Mouse (Mus musculus) MEL (cell line): ENCODE results near the gene Palm3. TPM values are rescaled to one million over a fixed set of nuclear protein-coding genes. Genes with fewer than 3 reads are reported as not detected.

Experiments used
- DNase-seq: peaks from one replicate; pipeline ENCODE4 v3.0.0; 2011; ENCODE audit warnings: low read depth, low spot score
- H3K27ac ChIP-seq: 2 replicates; pipeline ENCODE4 v1.5.1; 2012; ENCODE audit warnings: low read depth, mild to moderate bottlenecking, control low read depth, low read length, moderate library complexity; ENCODE audit not compliant: control insufficient read depth
- H3K27me3 ChIP-seq, 2 experiments: fragments of 150-350 bp in 1 of 2; sonication (generic) in 1 of 2; 2 replicates each; pipeline ENCODE4 v1.6.1; 2012; ENCODE audit warnings: low read length in 2 of 2, mild to moderate bottlenecking in 2 of 2, improper control_type of control experiment in 1 of 2, moderate library complexity in 1 of 2; ENCODE audit not compliant: insufficient read depth in 2 of 2, control insufficient read depth in 1 of 2
- H3K36me3 ChIP-seq, 2 experiments: 2 replicates each; pipeline ENCODE4 v1.6.1; 2012 to 2014; ENCODE audit warnings: low read length in 2 of 2, improper control_type of control experiment in 1 of 2, inconsistent platforms in 1 of 2, mild to moderate bottlenecking in 1 of 2; ENCODE audit not compliant: insufficient read depth in 2 of 2, control insufficient read depth in 1 of 2
- H3K4me1 ChIP-seq, 2 experiments: fragments of 150-350 bp in 1 of 2; sonication (generic) in 1 of 2; 2 replicates each; pipeline ENCODE4 v1.6.1; 2012; ENCODE audit warnings: low read length in 2 of 2, improper control_type of control experiment in 1 of 2, mild to moderate bottlenecking in 1 of 2; ENCODE audit not compliant: insufficient read depth in 2 of 2, control insufficient read depth in 1 of 2
- H3K4me3 ChIP-seq, 2 experiments: fragments of 150-350 bp in 1 of 2; sonication (generic) in 1 of 2; 2 replicates each; pipeline ENCODE4 v1.5.1; 2012; ENCODE audit warnings: low read depth in 2 of 2, low read length in 2 of 2, mild to moderate bottlenecking in 2 of 2, moderate library complexity in 2 of 2, control low read depth in 1 of 2, improper control_type of control experiment in 1 of 2; ENCODE audit not compliant: control insufficient read depth in 1 of 2, insufficient read depth in 1 of 2
- H3K79me2 ChIP-seq: 2 replicates; pipeline ENCODE4 v1.6.1; 2012; ENCODE audit warnings: mild to moderate bottlenecking, low read length, moderate library complexity; ENCODE audit not compliant: control insufficient read depth, poor library complexity, insufficient read depth
- H3K9ac ChIP-seq: 2 replicates; pipeline ENCODE4 v1.6.1; 2012; ENCODE audit warnings: low read depth, mild to moderate bottlenecking, control low read depth, low read length, moderate library complexity; ENCODE audit not compliant: control insufficient read depth, poor library complexity, severe bottlenecking
- H3K9me3 ChIP-seq: fragments of 150-350 bp; sonication (generic); replicated peaks from 2 replicates; pipeline ENCODE4 v1.6.1; 2012; ENCODE audit warnings: mild to moderate bottlenecking, low read length, improper control_type of control experiment, moderate library complexity; ENCODE audit not compliant: insufficient read depth
- CHD2 ChIP-seq: IDR thresholded peaks from 2 replicates; pipeline ENCODE4 v1.6.1; 2011; ENCODE audit warnings: low read length, improper control_type of control experiment
- E2F4 ChIP-seq: IDR thresholded peaks from 2 replicates; pipeline ENCODE4 v1.6.1; 2011; ENCODE audit warnings: low read depth, low read length, improper control_type of control experiment, borderline replicate concordance
- EP300 ChIP-seq, 2 experiments: IDR thresholded peaks; 2 replicates each; pipeline ENCODE4 v1.6.1; 2011; ENCODE audit warnings: improper control_type of control experiment in 2 of 2, low read length in 2 of 2, low read depth in 1 of 2, mild to moderate bottlenecking in 1 of 2
- ETS1 ChIP-seq: IDR thresholded peaks from 2 replicates; pipeline ENCODE4 v1.6.1; 2012; ENCODE audit warnings: low read depth, mild to moderate bottlenecking, inconsistent platforms, low read length, improper control_type of control experiment, moderate library complexity
- HCFC1 ChIP-seq: IDR thresholded peaks from 2 replicates; pipeline ENCODE4 v1.6.1; 2012; ENCODE audit warnings: low read depth, mild to moderate bottlenecking, inconsistent platforms, low read length, improper control_type of control experiment, moderate library complexity
- JUND ChIP-seq: IDR thresholded peaks from 2 replicates; pipeline ENCODE4 v1.6.1; 2011; ENCODE audit warnings: low read depth, mild to moderate bottlenecking, improper control_type of control experiment, low read length
- KAT2A ChIP-seq: conservative IDR thresholded peaks from 2 replicates; pipeline ENCODE4 v1.6.1; 2012; ENCODE audit warnings: low read depth, low read length, improper control_type of control experiment, inconsistent platforms
- MAFK ChIP-seq: IDR thresholded peaks from 2 replicates; pipeline ENCODE4 v1.6.1; 2011; ENCODE audit warnings: low read depth, mild to moderate bottlenecking, low read length, improper control_type of control experiment, borderline replicate concordance
- MAZ ChIP-seq: IDR thresholded peaks from 2 replicates; pipeline ENCODE4 v1.6.1; 2012; ENCODE audit warnings: low read depth, mild to moderate bottlenecking, inconsistent platforms, low read length, improper control_type of control experiment
- MEF2A ChIP-seq: IDR thresholded peaks from 2 replicates; pipeline ENCODE4 v1.6.1; 2014; ENCODE audit warnings: low read depth, mild to moderate bottlenecking, inconsistent platforms, low read length, improper control_type of control experiment; ENCODE audit not compliant: poor library complexity, insufficient replicate concordance, severe bottlenecking; ENCODE audit errors: extremely low read depth
- MXI1 ChIP-seq: IDR thresholded peaks from 2 replicates; pipeline ENCODE4 v1.6.1; 2011; ENCODE audit warnings: mild to moderate bottlenecking, low read depth, low read length, improper control_type of control experiment
- MYB ChIP-seq: IDR thresholded peaks from 2 replicates; pipeline ENCODE4 v1.6.1; 2011; ENCODE audit warnings: mild to moderate bottlenecking, low read depth, low read length, improper control_type of control experiment
- NELFE ChIP-seq: IDR thresholded peaks from 2 replicates; pipeline ENCODE4 v1.6.1; 2011; ENCODE audit warnings: low read depth, low read length, improper control_type of control experiment
- NRF1 ChIP-seq: IDR thresholded peaks from 2 replicates; pipeline ENCODE4 v1.6.1; 2014; ENCODE audit warnings: low read depth, mild to moderate bottlenecking, inconsistent platforms, low read length, improper control_type of control experiment, moderate library complexity; ENCODE audit not compliant: poor library complexity, insufficient read depth, severe bottlenecking
- POLR2A ChIP-seq, 2 experiments: IDR thresholded peaks; 2 replicates each; pipeline ENCODE4 v1.6.1; 2011 to 2012; ENCODE audit warnings: low read length in 2 of 2, mild to moderate bottlenecking in 2 of 2, control low read depth in 1 of 2, improper control_type of control experiment in 1 of 2, low read depth in 1 of 2, moderate library complexity in 1 of 2; ENCODE audit not compliant: control insufficient read depth in 1 of 2, insufficient read depth in 1 of 2, poor library complexity in 1 of 2
- POLR2AphosphoS2 ChIP-seq: IDR thresholded peaks from 2 replicates; pipeline ENCODE4 v1.6.1; 2011; ENCODE audit warnings: low read length, improper control_type of control experiment
- POLR2AphosphoS5 ChIP-seq: IDR thresholded peaks from 2 replicates; pipeline ENCODE4 v1.6.1; 2012; ENCODE audit warnings: low read depth, borderline replicate concordance, mild to moderate bottlenecking, inconsistent platforms, low read length, moderate library complexity, mixed read lengths
- RAD21 ChIP-seq: IDR thresholded peaks from 2 replicates; pipeline ENCODE4 v1.6.1; 2011; ENCODE audit warnings: mild to moderate bottlenecking, low read depth, low read length, improper control_type of control experiment
- SIN3A ChIP-seq: IDR thresholded peaks from 2 replicates; pipeline ENCODE4 v1.6.1; 2012; ENCODE audit warnings: low read length, improper control_type of control experiment, inconsistent platforms
- SMC3 ChIP-seq: IDR thresholded peaks from 2 replicates; pipeline ENCODE4 v1.6.1; 2011; ENCODE audit warnings: low read depth, low read length, improper control_type of control experiment
- TAL1 ChIP-seq: IDR thresholded peaks from 2 replicates; pipeline ENCODE4 v1.6.1; 2012; ENCODE audit warnings: mild to moderate bottlenecking, inconsistent platforms, low read length, moderate library complexity, mixed read lengths
- TBP ChIP-seq: IDR thresholded peaks from 2 replicates; pipeline ENCODE4 v1.8.0; 2011; ENCODE audit warnings: low read depth, low read length, improper control_type of control experiment
- TCF12 ChIP-seq: IDR thresholded peaks from 2 replicates; pipeline ENCODE4 v1.6.1; 2014; ENCODE audit warnings: low read depth, mild to moderate bottlenecking, inconsistent platforms, low read length, improper control_type of control experiment, moderate library complexity
- USF2 ChIP-seq, 2 experiments: IDR thresholded peaks; 2 replicates each; pipeline ENCODE4 v1.6.1; 2011 to 2012; ENCODE audit warnings: improper control_type of control experiment in 2 of 2, low read length in 2 of 2, borderline replicate concordance in 1 of 2, inconsistent platforms in 1 of 2, low read depth in 1 of 2, mild to moderate bottlenecking in 1 of 2; ENCODE audit not compliant: insufficient read depth in 1 of 2
- ZC3H11A ChIP-seq: IDR thresholded peaks from 2 replicates; pipeline ENCODE4 v1.6.1; 2012; ENCODE audit warnings: low read depth, mild to moderate bottlenecking, inconsistent platforms, low read length, improper control_type of control experiment
- ZKSCAN1 ChIP-seq: IDR thresholded peaks from 2 replicates; pipeline ENCODE4 v1.6.1; 2012; ENCODE audit warnings: low read depth, mild to moderate bottlenecking, inconsistent platforms, low read length, improper control_type of control experiment, moderate library complexity
- ZMIZ1 ChIP-seq: IDR thresholded peaks from 2 replicates; pipeline ENCODE4 v1.6.1; 2012; ENCODE audit warnings: low read depth, mild to moderate bottlenecking, inconsistent platforms, low read length, improper control_type of control experiment, moderate library complexity
- ZNF384 ChIP-seq: IDR thresholded peaks from 2 replicates; pipeline ENCODE4 v1.6.1; 2012; ENCODE audit warnings: low read depth, mild to moderate bottlenecking, inconsistent platforms, low read length, improper control_type of control experiment
- polyA plus RNA-seq, 2 experiments: library from polyadenylated mRNA; stranded (reverse) in 1 of 2; unstranded in 1 of 2; fragments of >175 nt in 1 of 2; fragments of >200 nt in 1 of 2; gene quantifications; 2 replicates each; pipeline versions ENCODE4 v1.2.1 to v1.2.4; 2012; ENCODE audit warnings: low replicate concordance in 2 of 2, low read depth in 1 of 2; ENCODE audit not compliant: insufficient read length in 2 of 2, insufficient read depth in 1 of 2, missing spikeins in 1 of 2
- total RNA-seq: library from RNA; depleted of rRNA; stranded (reverse); fragments of 300-350 nt; gene quantifications from 2 replicates; pipeline ENCODE4 v1.2.3, GENCODE M21; 2012

The Palm3 gene
- total and polyA plus RNA-seq, 3 experiments, result 0.65 to 3.6 TPM; not detected in 1

- no peak for TF ChIP-seq ZKSCAN1
- TF ChIP-seq CHD2, result no peak
- no peak for TF ChIP-seq USF2 (IDR thresholded peaks at IDR 0.05; ENCODE audit: borderline replicate concordance in 1 of 2, insufficient read depth in 1 of 2, low read depth in 1 of 2, low read length in 2 of 2)
- TF ChIP-seq E2F4, result no peak
- no peak for TF ChIP-seq POLR2AphosphoS5
- no peak for TF ChIP-seq TCF12
- no peak for TF ChIP-seq NRF1
- TF ChIP-seq JUND, result no peak
- Histone ChIP-seq H3K4me3 (peak overlapping the region; percentile 55 to 97; a peak in 3 of 4 replicates), H3K9ac (peak overlapping the region; percentile 79), H3K36me3 (peaks cover 3 to 12% of the 10 kb centered on the region in 2 experiments; a peak in 2 of 4 replicates), H3K9me3 (no peaks in the 10 kb centered on the region), H3K27me3 (no peaks in the 10 kb centered on the region), H3K79me2 (peaks cover 20% of the 10 kb centered on the region), H3K27ac (peak overlapping the region; percentile 68), H3K4me1 (peaks cover 4 to 20% of the 10 kb centered on the region in 2 experiments)
- no peak for DNase-seq
Measured at GRCm38 (mm10) chr8:83995973-83996372, 25.3 kb upstream of the Palm3 start.

GRCm38 (mm10) chr8:83996567-83997505, 24.4 kb upstream of the Palm3 start:
- H3K27ac ChIP-seq, result peak overlapping the region; percentile 91
- DNase-seq, result peak; percentile 93
- peaks cover 3 to 12% of the 10 kb centered on the region in 2 experiments; a peak in 2 of 4 replicates for H3K36me3 ChIP-seq
- no peaks in the 10 kb centered on the region for H3K9me3 ChIP-seq
- peaks cover 4 to 20% of the 10 kb centered on the region in 2 experiments for H3K4me1 ChIP-seq
- peak overlapping the region; percentile 83 to 98 for H3K4me3 ChIP-seq
- H3K27me3 ChIP-seq, result no peaks in the 10 kb centered on the region
- peak overlapping the region; percentile 97 for H3K9ac ChIP-seq
- peaks cover 20% of the 10 kb centered on the region for H3K79me2 ChIP-seq
- TF ChIP-seq MAFK (no peak), MAZ (peak; percentile 95), ZNF384 (peak; percentile 90), CHD2 (no peak), HCFC1 (peak; percentile 49; the same call in 1 of the 2 replicates), RAD21 (no peak), MXI1 (0 out of 2 replicates have a peak, but pooled peaks have one; percentile 36), TAL1 (no peak), KAT2A (no peak; the same call in 1 of the 2 replicates), SIN3A (peak; percentile 52), MEF2A (no peak), SMC3 (no peak), MYB (no peak), ZKSCAN1 (no peak), POLR2AphosphoS5 (no peak), EP300 (IDR thresholded peaks at IDR 0.05; ENCODE audit: low read depth in 1 of 2, low read length in 2 of 2) (peak in 1 of 2 experiments; percentile 18; a peak in 2 of 4 replicates), ZMIZ1 (peak; percentile 71; the same call in 1 of the 2 replicates), POLR2AphosphoS2 (peak; percentile 87; the same call in 1 of the 2 replicates), TBP (peak; percentile 47; the same call in 1 of the 2 replicates), NELFE (peak; percentile 87), E2F4 (no peak), POLR2A (IDR thresholded peaks at IDR 0.05; ENCODE audit: control insufficient read depth in 1 of 2, insufficient read depth in 1 of 2, low read depth in 1 of 2, low read length in 2 of 2, poor library complexity in 1 of 2) (peak; percentile 74 to 89), ETS1 (no peak), ZC3H11A (no peak)
